Mouse (Mus musculus): Measurements from ENCODE around the gene Cbx1. TPM values are rescaled to one million over a fixed set of nuclear protein-coding genes. Genes with fewer than 3 reads are reported as not detected.

Gene Cbx1
- 39.7 TPM for polyA plus RNA-seq (2017; shearing (Covaris generic))

DNA sequence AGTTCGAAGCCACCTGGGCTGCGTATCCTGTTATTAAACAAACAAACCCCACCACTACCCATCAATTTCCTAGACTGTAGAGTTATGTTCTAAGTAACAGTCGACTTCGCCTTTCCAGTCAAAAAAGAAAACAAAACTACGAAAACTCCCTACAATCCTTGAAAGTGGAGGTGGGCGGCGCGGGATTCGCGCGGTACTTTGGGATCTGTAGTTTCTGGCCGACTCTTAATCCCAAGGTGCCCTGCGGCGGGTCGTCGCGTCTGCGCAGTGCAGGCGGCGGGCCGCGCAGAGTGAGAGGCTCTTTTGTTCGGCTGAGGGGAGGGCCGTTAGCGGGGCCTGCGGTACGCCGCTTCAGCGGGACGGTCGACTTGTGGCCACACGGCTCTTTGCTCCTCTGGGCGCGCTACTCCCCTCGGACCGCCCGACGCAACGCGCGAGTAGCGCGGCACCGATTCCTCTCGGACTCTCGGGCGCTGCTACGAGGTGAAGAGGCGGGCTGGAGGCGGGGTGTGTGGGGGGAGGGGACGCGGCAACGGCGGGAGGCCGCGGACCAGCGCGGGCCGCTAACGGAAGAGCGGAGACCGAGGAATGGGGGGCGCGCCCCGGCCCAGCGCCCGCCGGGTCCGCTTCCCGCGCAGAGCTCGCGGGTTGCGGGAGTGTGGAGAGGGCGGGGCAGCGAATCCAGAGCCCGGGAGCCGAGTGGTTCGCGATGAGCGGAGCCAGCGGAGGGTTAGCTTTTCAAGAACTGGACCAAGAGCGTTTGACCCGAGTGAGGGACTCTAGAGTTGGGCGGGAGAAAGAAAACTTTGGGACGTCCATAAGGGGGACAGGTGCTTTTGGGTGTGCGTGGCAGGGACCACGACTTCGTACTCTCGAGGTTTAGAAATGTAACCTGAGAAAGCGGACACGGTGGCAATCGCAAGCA is at the start of gene Cbx1:
Gene Cbx1, plus strand, starts transcription at position 257 of the 925 bp plus-strand sequence.

DNA sequence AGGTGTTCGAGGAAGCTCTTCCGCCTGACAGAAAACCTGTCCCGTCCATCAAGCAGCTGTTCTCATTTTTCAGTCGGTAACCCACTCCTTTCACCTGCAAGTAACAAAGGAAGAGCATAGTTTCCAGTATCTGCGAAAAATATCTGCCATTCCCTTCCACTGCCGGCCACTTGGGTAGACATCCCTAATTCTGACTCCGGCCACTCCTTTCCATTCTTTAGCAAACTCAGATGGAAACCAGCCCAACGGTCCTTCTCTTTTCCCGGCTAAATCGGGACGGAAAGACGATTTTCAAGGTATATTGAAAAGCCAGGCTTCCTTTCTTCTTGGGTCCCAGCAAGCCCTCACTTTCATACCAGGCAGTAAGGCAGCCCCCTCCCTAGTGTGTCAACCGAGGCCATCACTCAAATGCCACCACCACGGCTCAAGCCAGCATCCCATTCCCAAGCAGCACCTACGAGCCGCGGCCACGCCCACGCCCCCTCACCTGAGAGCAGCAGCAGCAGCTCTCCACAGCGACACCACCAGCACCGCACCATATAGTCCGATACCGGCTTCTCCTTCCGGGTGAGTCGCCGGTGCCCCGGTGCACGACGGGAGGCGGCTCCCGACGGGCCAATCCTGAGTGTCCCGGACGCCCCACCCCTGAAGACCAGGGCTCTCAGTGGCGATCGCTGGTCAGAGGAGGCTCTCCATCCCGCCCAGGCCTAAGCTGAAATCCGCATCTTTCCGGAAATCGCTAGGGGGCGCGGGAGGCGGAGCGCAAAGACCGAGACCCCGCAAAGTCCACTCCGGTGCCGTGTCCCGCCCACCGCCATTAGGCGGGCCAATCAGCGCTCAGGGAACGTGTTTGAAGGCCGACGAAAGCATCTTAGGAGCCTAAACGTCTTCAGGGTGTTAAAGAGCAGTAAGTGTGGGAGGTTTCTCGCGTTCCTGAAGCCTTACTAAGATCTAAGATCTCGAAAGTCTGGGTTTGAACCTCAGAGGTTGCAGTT is 11.7 kb upstream of the Cbx1 start, which contains the start of gene Snx11:
Gene Snx11, minus strand, starts transcription at position 592 of the 995 bp plus-strand sequence.

DNA sequence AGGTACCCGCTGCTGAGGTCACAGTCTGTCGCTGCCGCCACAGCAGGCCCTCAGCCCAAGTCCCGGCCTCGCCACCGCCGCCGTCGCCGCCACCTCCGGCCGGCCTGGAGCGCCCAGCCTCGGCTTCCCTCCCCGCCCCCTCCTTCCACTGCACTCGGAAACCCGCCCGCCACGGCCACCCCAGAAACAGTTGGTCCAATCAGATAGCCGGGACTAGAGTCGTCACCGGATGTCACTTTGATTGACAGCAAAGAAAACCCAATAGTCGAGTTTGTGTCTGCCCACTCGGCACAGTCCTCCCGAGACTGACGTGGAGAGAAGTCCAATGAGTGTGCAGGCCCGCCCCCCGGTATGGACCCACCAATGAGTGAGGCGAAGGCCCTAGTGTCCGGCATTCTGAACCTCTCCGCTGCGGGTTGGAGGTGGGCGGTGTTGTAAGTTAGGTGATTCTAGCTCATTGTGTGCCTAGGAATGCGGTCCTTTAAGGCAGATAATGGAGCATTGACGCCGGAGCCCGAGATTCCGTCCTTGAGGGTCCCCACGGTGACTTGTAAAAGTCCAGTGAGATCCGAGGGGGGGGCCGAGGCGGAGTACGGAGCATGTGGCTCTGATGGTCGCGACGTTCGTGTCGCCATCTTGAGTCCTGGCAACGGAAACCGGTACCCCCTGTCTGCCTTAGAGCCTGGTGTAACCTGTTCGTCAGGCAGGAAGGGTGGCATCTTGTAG is 41.0 kb downstream of the Cbx1 start, which contains the start of gene Nfe2l1:
Gene Nfe2l1, minus strand, starts transcription at position 156 of the 726 bp plus-strand sequence.

DNA sequence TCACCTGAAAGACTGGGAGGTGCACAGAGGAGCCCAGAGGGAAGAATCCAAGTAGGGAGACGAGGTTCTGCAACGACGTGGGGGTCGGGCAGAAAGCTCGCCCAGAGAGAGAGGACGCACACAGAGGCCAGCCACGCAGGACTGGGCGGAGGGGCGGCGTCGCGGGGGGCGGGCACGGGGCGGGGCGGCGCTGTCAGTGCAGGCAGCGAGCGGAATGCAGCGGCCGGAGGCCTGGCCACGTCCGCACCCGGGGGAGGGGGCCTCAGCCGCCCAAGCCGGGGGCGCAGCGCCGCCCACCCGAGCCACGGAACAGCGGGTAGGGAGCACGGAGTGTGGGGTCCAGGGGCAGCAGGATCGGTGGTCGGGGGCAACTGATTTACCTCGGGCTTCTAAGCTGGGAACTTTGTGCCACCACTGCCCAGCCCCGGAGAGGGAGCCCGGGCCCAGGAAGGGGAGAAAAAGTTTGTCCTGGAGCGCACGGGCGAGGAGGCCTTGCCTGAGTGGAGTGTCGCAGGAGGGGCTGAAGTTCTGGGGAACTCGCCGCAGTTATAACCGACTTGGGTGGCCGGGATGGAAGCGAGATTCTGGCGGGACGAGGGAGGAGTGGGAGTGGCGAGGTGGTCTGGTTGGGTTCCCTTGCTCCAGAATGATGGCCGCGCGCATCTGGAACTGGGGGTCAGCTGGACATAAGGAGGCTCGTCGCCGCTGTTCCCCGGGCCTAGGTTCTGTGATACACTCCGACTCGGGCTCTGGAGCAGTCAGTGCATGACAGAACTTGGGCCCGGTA is 60.9 kb downstream of the Cbx1 start, which contains the start of gene Copz2:
Gene Copz2, plus strand, starts transcription at position 190 of the 787 bp plus-strand sequence.

Other genes starting within 250 kb of the Cbx1 start
- gene Snx11, start 11.6 kb upstream of the Cbx1 start, polyA plus RNA-seq (2017; shearing (Covaris generic)), result 31.4 TPM
- 47.4 TPM for gene Nfe2l1, start 40.8 kb downstream of the Cbx1 start, polyA plus RNA-seq (2017; shearing (Covaris generic))
- not detected for gene Copz2, start 60.7 kb downstream of the Cbx1 start, polyA plus RNA-seq (2017; shearing (Covaris generic))
- gene Cdk5rap3, start 127.4 kb downstream of the Cbx1 start, polyA plus RNA-seq (2017; shearing (Covaris generic)), result 109 TPM
- gene Prr15l, start 139.0 kb downstream of the Cbx1 start, polyA plus RNA-seq (2017; shearing (Covaris generic)), result 0.48 TPM
- gene Pnpo, start 154.9 kb downstream of the Cbx1 start, polyA plus RNA-seq (2017; shearing (Covaris generic)), result 51.3 TPM
- gene Sp2, start 193.8 kb downstream of the Cbx1 start, polyA plus RNA-seq (2017; shearing (Covaris generic)), result 78.8 TPM
- 2.9 TPM for gene Sp6, start 224.3 kb downstream of the Cbx1 start, polyA plus RNA-seq (2017; shearing (Covaris generic))
- gene Scrn2, start 240.8 kb downstream of the Cbx1 start, polyA plus RNA-seq (2017; shearing (Covaris generic)), result 16.8 TPM